ENCODE assay signal across 8 mouse cellular contexts in the genomic region with DNA sequence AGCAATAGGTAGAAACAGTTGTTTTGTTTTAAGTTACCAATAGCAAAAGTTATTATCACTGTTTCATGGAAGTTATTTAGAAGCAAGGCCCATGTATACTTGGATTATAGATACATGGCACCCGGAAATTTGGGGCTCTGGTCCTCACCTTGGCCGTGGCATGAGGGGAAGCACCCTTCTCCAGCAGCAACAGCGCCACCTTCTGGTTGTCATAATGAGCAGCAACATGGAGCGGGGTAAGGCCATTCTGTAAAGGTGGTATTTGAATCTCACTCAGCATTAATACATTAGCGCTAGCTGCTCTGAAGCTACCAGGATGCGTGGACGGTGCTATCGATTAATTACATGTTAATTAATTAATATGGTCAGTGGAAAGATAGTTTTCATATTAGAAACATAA.
DNase-seq lines count a peak whose midpoint lies in the region; ATAC-seq lines count a peak whose summit lies in the region.
"Had no signal": no experiment of that assay in that cellular context is flagged by ENCODE, and none has a peak within 500 bp of the region (broad histone marks: within the 10 kb centered on the region; RNA-seq: fewer than 3 reads in every experiment).

No protein-coding gene starts in this region.

- 0 out of 2 replicates have a peak, but pooled peaks cover 4% of the 10 kb centered on the region for H3K36me3 ChIP-seq in liver, embryonic 12.5 days
- no peaks in the 10 kb centered on the region for H3K36me3 ChIP-seq in limb, embryonic 11.5 days (ENCODE audit: control insufficient read depth, insufficient read depth, low read length)

- H3K9me3 ChIP-seq in liver, embryonic 12.5 days (replicated peaks), result no peaks in the 10 kb centered on the region
- H3K9me3 ChIP-seq in limb, embryonic 11.5 days (ENCODE audit: control insufficient read depth, low read length), result no peaks in the 10 kb centered on the region
- H3K9me3 ChIP-seq: heart, embryonic 13.5 days had no signal

- H3K9ac ChIP-seq in liver, embryonic 12.5 days, result no peak overlapping the region
- H3K9ac ChIP-seq in limb, embryonic 11.5 days (ENCODE audit: low read length), result no peak overlapping the region
- H3K9ac ChIP-seq: heart, embryonic 13.5 days had no signal

- no peaks in the 10 kb centered on the region for H3K27me3 ChIP-seq in liver, embryonic 12.5 days (replicated peaks)
- no peaks in the 10 kb centered on the region for H3K27me3 ChIP-seq in limb, embryonic 11.5 days (ENCODE audit: control insufficient read depth, insufficient read depth, low read length)
- H3K27me3 ChIP-seq: heart, embryonic 13.5 days had no signal

- H3K27ac ChIP-seq in liver, embryonic 12.5 days, result no peak overlapping the region
- H3K27ac ChIP-seq in limb, embryonic 11.5 days (replicated peaks; ENCODE audit: low read depth, low read length), result no peak overlapping the region
- H3K27ac ChIP-seq: heart, embryonic 13.5 days had no signal

- no peak for ATAC-seq in liver, embryonic 12.5 days
- peak; percentile 95 for ATAC-seq in common myeloid progenitor, adult 5-6 weeks (replicated peaks; ENCODE audit: low read depth, poor library complexity, severe bottlenecking)
- ATAC-seq in limb, embryonic 11.5 days (ENCODE audit: insufficient number of reproducible peaks, low FRiP score, low TSS enrichment, low read depth), result no peak

- H3K4me3 ChIP-seq in liver, embryonic 12.5 days, result no peak overlapping the region
- no peak overlapping the region for H3K4me3 ChIP-seq in limb, embryonic 11.5 days (ENCODE audit: low read depth, low read length)
- H3K4me3 ChIP-seq: heart, embryonic 13.5 days had no signal

- no peak overlapping the region for H3K4me2 ChIP-seq in liver, embryonic 12.5 days
- no peak overlapping the region for H3K4me2 ChIP-seq in limb, embryonic 11.5 days (ENCODE audit: low read depth, severe bottlenecking)
- H3K4me2 ChIP-seq: heart, embryonic 13.5 days had no signal

- 48% methylated on average over 8 of the region's 8 CpGs for WGBS in liver, embryonic 12.5 days (ENCODE audit: insufficient replicate concordance)
- 50% methylated on average over 8 of the region's 8 CpGs for WGBS in limb, embryonic 11.5 days

- DNase-seq in liver (peak; percentile 15), ZHBTc4 (ENCODE audit: low read depth, low spot score) (peak; percentile 68)
- DNase-seq in limb, embryonic 11.5 days (ENCODE audit: low spot score), result peak; percentile 59
- peak; percentile 67 for DNase-seq in testis, postnatal 10 days (ENCODE audit: low spot score)
- no peak for DNase-seq in frontal cortex, postnatal 25 days (ENCODE audit: low spot score in 2 of 2)

- no peaks in the 10 kb centered on the region for H3K4me1 ChIP-seq in liver, embryonic 12.5 days
- H3K4me1 ChIP-seq in limb, embryonic 11.5 days (ENCODE audit: control insufficient read depth, insufficient read depth, low read length), result no peaks in the 10 kb centered on the region

Comparison
In these comparisons a context has a peak if more than half of its experiments do, and no peak if none do; other contexts are left out.
1. DNase-seq: peak in liver (single experiment), ZHBTc4 (single experiment), limb, embryonic 11.5 days (single experiment) and testis, postnatal 10 days (single experiment); none in frontal cortex, postnatal 25 days (0 of 2).